Mouse (Mus musculus): ENCODE measurements around the gene Sept11.
A peak's percentile ranks its signal among the peaks of the same experiment; 100 is the strongest.

The Sept11 gene

GRCm38 (mm10) chr5:93129953-93130352, 36.7 kb downstream of the Sept11 start:
- DNase-seq: no peak

DNA sequence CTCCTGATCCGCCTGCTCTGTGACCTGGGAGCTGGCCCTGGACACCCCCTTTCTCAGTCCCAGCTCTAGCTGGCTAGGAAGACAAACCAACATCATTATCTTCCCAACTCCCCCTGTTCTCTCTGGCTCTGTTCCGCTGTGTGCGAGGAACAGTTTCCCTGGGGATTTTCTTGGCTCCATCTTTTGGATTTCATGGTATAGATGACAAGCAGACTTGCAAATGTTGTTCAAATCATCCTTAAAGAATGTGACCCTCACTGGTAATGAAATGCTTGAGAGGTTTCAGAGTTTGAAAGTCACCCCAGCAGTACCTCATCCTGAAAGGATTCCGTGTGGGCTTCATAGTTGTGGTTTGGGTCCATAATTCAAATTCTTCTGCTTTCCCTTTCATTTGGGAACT, 38.2 kb downstream of the Sept11 start:
- no peak for DNase-seq

GRCm38 (mm10) chr5:93133445-93134244, 40.4 kb downstream of the Sept11 start:
- DNase-seq: no peak

GRCm38 (mm10) chr5:93135368-93136107, 42.3 kb downstream of the Sept11 start:
- no peak for DNase-seq

- DNase-seq: no peak
Observed at GRCm38 (mm10) chr5:93136956-93137586, 43.8 kb downstream of the Sept11 start.

DNA sequence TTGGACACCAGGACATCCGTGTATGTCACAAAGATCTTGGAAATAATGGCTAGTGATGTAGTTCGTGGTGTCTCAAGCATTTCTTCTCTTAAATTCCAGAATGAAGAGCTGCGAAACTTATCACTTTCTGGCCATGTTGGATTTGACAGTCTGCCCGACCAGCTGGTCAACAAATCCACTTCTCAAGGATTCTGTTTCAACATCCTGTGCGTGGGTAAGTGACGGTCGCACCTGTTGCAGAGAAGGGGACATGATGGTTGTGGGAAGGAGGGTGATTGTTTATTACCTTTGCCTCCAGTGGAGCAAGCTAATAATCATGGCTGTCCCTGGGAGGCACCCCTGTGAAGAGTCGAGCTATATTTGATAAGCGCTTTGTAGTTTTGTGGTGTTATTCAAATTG, 46.1 kb downstream of the Sept11 start:
- no peak for DNase-seq

GRCm38 (mm10) chr5:93140747-93141146, 47.5 kb downstream of the Sept11 start:
- peak; percentile 62 to 73 for DNase-seq

DNA sequence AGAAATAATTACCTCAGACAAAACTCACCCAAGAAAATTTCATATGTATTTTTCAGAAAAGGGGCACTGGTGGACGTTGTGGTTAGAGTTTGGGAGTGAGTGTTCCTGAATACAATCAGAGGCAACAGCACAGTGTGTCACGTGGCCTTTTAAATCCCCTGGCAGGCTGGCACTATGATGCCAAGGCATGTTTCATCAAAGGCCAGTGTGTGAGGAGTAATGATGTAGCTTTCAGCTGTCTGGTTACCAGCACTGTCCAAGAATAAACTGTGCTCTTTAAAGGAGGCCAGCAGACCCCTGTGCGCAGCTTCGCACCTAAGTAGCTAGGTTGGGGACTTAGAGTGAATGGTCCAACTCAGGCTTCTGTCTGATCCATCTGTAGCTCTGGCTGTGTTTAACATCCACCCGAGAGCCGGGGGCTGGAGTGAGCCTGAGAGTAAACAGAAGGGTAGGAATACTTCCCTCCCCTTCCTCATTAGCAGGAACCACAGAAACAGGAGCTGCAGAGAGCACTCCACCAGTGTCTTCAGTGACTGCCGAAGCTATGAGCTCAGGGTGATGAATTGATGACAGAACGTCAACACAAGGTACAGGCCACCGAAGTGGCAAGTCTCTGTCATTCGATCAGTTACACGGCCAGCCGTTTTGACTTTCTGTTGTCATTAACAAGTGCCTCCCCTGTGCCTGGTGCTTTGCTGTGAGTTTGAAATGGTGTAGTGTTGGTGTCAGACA, 50.3 kb downstream of the Sept11 start:
- no peak for DNase-seq

DNA sequence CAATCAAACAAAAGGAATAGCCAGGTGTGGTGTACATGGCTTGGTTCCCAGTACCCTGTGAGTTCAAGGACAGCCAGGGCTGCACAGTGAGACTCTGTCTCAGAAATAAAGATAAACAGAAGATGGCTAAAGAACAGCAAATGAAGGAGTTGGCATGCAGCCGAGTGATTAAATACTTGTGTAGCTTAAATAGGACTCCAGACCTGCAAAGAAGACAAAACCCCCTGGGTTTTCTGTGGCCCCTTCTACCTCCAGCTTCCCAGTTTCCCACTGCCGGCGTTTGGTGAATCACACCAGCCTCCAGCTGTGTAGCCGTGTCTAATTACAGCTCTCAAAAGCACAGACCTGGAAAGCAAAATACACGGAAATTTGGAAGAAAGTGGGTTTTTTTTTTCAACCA, 51.6 kb downstream of the Sept11 start:
- no peak for DNase-seq

DNA sequence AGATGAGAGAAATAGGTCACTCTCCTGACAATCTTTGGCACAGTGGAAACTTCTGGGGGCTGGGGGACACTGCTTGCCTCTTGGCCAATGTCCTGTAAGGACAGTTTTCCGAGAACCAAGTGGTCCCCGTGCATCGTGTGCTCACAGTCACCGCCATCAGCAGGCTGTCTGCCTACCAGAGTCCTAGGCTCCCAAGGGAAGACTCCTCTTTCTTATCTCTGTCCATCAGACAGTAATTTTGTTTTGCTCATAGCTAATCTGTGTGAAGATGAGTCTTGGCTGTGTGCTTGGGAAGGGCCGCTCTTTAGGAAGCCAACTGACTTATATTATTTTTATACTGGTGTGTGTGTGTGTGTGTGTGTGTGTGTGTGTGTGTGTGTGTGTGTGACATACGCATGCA, 52.3 kb downstream of the Sept11 start:
- no peak for DNase-seq

- no peak for DNase-seq
Observed at GRCm38 (mm10) chr5:93149969-93150777, 56.9 kb downstream of the Sept11 start.

- no peak for DNase-seq
Observed at GRCm38 (mm10) chr5:93151985-93152384, 58.7 kb downstream of the Sept11 start.

DNA sequence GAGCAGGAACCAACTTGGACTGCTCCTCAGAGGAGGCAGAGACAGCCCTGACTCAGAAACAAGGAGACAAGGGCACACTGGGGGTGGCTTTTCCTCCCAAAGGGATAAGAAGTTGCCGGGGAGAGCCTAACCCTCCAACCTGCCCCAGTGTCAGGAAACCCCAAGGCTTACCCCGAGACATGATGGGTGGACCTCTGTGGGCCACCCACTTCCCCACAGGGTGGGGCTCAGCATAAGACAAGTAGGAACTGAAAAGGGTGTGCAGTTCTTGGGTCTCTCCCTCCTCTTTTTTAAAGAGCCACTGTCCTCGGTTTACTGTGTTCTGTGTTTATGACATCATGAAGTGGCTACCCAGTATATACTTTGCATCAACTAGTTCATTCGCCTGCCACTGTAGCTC, 59.2 kb downstream of the Sept11 start:
- no peak for DNase-seq

DNA sequence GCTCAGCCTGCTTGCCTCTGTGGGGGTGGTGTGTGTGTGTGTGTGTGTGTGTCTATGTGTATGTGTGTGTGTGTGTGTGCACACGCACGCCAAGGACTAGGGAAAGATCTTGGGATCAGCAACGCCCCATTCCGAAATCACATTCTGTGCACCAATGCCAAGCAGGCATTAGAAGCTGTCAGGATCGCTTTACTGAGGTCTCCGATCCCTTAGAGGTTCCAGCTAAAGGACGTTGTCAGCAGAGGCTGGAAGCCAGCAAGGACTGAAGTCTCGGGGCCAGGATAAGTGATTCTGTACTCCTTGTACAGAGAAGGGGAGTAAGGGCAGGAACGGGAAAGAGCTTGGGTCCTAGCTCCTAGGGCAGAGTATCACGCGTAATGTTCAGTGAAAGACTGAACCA, 61.2 kb downstream of the Sept11 start:
- DNase-seq: no peak

DNA sequence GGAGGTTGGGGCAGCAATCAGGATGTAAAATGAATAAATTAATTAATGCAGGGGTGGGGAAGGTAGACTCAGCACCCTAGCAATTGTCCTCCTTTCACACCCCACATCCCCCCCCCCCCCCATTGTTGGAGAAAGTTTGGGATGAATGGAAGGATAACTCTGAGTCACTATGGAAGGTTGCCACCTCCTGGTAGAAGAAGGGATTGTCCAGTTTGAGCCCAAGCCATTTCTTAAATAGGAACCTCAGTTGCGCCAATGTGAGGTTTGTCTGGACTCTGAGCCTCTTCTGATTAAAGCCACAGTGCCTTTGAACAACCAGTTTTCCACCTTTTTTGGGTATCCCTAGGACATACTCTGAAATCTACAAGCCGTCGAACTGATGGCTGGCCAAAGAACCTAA, 70.3 kb downstream of the Sept11 start:
- peak; percentile 57 to 78 for DNase-seq

DNA sequence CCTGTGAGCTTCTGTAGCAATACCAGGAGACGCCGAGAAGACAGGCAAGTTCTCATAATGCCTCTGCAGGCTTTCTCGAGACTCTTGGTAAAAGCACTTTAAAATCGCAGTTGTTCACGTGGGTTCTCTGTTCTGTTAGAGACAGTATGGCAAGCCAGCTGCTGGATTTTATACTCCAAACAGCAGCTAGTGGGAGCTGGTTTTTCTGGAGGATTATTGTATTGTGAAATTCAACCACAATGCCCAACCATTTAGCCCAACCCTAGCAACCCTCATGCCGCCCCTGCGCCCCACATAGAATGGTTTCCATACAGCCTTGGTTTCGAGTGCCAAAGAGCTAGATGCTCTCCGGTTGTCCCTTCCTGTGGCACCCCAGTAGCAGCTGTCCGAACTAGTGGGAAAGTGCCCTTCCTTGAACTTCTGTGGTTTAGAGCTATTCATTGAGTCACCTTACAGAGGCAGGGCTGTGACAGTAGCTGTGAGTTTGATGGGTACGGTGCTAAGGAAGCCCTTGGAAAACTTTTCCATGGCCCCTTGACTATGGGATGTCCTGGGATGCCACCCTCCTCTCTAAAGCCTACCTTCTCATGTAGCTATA, 74.8 kb downstream of the Sept11 start:
- DNase-seq: no peak

DNA sequence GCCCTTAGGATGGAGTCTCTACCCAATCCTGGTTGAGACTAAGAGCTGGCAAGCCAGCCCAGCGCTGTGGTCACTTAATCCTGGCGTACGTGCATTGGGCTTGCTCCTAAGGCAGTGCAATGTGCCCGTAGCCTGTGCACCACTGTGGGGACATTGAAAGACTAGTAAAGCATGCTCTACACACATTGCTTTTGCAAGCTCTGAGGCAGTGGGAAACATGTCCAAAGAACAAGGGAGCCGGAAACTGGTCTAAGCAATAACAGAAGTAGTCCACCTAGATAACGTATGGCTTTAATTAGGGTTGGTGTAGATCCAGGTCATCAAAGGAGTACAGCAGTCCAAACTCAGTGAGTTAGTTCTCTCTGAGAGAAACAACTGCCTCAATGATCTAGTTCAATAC, 75.4 kb downstream of the Sept11 start:
- DNase-seq: no peak

DNA sequence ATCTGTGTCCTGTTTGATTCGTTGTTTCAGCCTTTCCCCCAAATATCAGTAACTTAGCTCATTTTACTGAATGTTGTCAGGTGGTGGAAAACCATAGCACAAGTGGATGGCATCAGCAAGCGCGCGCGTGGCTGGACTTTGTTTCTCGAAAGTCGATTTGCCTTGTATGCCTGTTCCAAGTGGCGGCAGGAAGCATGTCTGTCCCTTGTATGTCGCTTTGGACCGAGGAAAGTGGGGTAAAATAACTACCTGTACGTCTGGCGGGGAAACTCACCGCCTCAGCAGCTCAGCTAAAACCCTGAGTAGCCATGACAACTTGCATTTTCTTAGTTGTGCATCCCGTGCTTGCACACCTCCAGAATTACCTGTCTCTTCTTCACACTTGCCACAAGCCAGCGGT, 78.2 kb downstream of the Sept11 start:
- no peak for DNase-seq

DNA sequence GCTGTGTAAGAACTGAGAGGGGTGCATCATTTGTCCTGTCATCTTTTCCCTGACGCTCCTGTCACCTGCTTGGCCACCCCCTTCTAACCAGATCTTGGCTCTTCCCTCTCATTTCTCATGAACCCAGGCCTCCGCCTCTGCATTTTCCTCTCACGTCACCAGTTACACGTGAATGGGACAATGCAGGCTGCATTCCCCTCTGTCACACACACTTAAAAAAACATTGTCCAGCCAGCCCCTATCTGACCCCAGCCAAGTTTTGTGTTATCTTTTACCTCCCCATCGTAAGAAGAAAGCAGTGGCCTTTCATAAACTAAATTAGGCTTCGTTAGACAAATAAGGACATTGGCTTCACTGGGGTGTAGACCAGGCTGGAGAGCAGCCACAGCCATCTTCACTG, 79.3 kb downstream of the Sept11 start:
- no peak for DNase-seq

- DNase-seq: no peak
Observed at GRCm38 (mm10) chr5:93174675-93175074, 81.4 kb downstream of the Sept11 start.

GRCm38 (mm10) chr5:93178616-93179015, 85.4 kb downstream of the Sept11 start:
- DNase-seq: no peak

DNA sequence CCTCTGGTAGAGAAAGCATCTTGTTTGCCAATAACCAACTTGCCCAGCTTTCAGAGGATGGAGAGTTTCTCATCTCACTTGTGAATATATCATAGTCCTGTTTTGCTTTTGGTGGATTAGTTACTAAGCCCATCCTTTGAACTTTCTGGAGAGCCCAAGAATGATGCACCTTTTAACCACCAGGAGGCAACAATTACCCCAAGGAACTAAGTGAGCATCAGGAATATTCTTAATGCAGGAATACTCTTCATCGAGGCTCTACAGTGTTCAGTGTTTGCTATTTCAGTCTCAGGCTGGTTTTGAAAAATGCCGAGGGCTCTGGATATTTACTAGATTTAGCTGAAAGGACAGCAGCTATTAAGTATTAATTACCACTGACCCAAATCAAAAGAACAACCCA, 87.0 kb downstream of the Sept11 start:
- no peak for DNase-seq

All from cerebellum, postnatal 25 days (tissue).